Mouse (Mus musculus): Measurements from ENCODE around the gene Npm1. TPM values are rescaled to one million over a fixed set of nuclear protein-coding genes. Genes with fewer than 3 reads are reported as not detected.
A peak's percentile ranks its signal among the peaks of the same experiment; 100 is the strongest.

Gene Npm1
- total RNA-seq, 1 experiment, result 2,502 TPM

DNA sequence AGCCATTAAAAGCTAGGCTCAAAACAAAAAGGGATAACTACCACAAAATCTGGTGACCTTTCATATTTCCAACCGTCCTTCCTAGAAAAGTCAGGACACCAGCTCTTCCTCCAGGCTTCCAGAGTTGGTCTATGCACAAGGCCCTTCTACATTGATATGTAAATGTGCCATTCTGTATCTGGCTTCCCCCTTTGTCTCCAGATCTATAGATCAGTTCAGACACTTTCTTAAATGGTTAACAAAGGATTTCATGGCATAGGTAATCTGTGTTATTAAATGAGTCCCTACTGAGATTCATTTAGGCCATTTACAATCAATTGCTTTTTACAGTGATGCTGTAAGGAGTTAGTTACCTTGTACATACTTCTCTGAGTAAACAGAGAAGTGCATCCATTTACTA lies 16.8 kb upstream of the Npm1 start:
- TF ChIP-seq HCFC1 (IDR thresholded peaks at IDR 0.05; ENCODE audit: borderline replicate concordance, insufficient read depth, low read length) (no peak), MAFK (IDR thresholded peaks at IDR 0.05; ENCODE audit: insufficient read depth, low read depth, low read length) (no peak), CHD2 (IDR thresholded peaks at IDR 0.05; ENCODE audit: low read depth, low read length) (no peak), ZNF384 (IDR thresholded peaks at IDR 0.05; ENCODE audit: low read depth, low read length) (no peak), ZC3H11A (IDR thresholded peaks at IDR 0.05; ENCODE audit: borderline replicate concordance, low read depth, low read length) (no peak)
- Histone ChIP-seq H3K36me3 (ENCODE audit: control insufficient read depth, insufficient read depth, low read length, poor library complexity, severe bottlenecking) (no peaks in the 10 kb centered on the region), H3K9ac (ENCODE audit: insufficient read depth, low read depth, low read length, poor library complexity, severe bottlenecking) (no peak overlapping the region), H3K27ac (ENCODE audit: insufficient read depth, low read depth, low read length, poor library complexity, severe bottlenecking) (no peak overlapping the region), H3K4me3 (ENCODE audit: insufficient read depth in 1 of 2, low read depth in 1 of 2, low read length in 2 of 2, poor library complexity in 1 of 2, severe bottlenecking in 1 of 2) (no peak overlapping the region), H3K4me1 (ENCODE audit: control insufficient read depth in 2 of 2, insufficient read depth in 2 of 2, low read length in 2 of 2, poor library complexity in 1 of 2) (peaks cover 0 to 7% of the 10 kb centered on the region in 2 experiments; a peak in 1 of 4 replicates), H3K9me3 (ENCODE audit: control insufficient read depth, insufficient read depth, low read depth, low read length) (no peaks in the 10 kb centered on the region)
- DNase-seq (ENCODE audit: low read depth, low spot score), result no peak
- in situ Hi-C loops (cut with MboI; ENCODE audit: low sequenced_read_pairs in 2 of 2, unreplicated experiment in 2 of 2), result loop anchor here (5.0 to 25.0 kb wide), 5 partner anchors 372 to 542 kb away; no protein-coding TSS in a partner anchor

DNA sequence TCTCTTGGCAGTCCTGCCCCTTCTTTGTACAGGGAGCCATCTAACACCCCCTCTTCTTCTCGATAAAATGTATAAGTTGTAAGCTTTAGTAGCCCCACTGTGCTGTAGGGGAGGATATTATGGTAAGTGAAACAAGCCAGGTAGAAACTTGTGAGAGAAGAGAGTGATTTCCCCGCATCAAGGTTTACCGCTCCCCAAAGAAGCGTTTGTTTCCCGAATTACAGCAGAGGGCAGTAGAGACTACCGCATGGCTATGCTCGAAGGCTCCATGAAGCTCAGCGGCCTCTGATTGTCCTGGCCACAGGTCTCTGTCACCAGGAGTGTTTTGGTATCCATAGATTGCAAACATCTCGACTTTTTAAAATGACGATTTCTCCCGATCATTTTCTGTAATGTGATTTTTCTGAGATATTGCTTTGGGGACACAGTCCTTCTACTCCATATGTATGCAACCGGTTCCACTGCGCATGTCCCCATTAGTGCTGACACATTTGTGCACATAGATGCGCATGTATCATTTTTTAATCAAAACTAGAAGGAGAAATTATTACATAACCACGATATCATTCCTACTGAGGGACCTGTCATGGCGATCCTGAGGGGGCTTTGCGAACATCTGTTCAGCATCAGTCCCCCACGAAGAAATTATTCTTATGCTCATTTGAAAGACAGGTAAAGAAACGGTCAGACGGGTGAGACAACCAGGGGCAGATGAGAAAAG lies 13.7 kb upstream of the Npm1 start:
- DNase-seq (ENCODE audit: low read depth, low spot score), result no peak
- in situ Hi-C loops (cut with MboI; ENCODE audit: low sequenced_read_pairs in 2 of 2, unreplicated experiment in 2 of 2), result loop anchor here (5.0 to 25.0 kb wide), 5 partner anchors 376 to 546 kb away; no protein-coding TSS in a partner anchor
- H3K36me3 ChIP-seq (ENCODE audit: control insufficient read depth, insufficient read depth, low read length, poor library complexity, severe bottlenecking), result no peaks in the 10 kb centered on the region
- peaks cover 0 to 7% of the 10 kb centered on the region in 2 experiments; a peak in 1 of 4 replicates for H3K4me1 ChIP-seq (ENCODE audit: control insufficient read depth in 2 of 2, insufficient read depth in 2 of 2, low read length in 2 of 2, poor library complexity in 1 of 2)
- H3K4me3 ChIP-seq (ENCODE audit: insufficient read depth in 1 of 2, low read depth in 1 of 2, low read length in 2 of 2, poor library complexity in 1 of 2, severe bottlenecking in 1 of 2), result no peak overlapping the region
- TF ChIP-seq MAFK (IDR thresholded peaks at IDR 0.05; ENCODE audit: insufficient read depth, low read depth, low read length) (no peak), ZC3H11A (IDR thresholded peaks at IDR 0.05; ENCODE audit: borderline replicate concordance, low read depth, low read length) (peak; percentile 98)
- no peaks in the 10 kb centered on the region for H3K9me3 ChIP-seq (ENCODE audit: control insufficient read depth, insufficient read depth, low read depth, low read length)
- H3K27ac ChIP-seq (ENCODE audit: insufficient read depth, low read depth, low read length, poor library complexity, severe bottlenecking), result no peak overlapping the region
- H3K9ac ChIP-seq (ENCODE audit: insufficient read depth, low read depth, low read length, poor library complexity, severe bottlenecking), result no peak overlapping the region

DNA sequence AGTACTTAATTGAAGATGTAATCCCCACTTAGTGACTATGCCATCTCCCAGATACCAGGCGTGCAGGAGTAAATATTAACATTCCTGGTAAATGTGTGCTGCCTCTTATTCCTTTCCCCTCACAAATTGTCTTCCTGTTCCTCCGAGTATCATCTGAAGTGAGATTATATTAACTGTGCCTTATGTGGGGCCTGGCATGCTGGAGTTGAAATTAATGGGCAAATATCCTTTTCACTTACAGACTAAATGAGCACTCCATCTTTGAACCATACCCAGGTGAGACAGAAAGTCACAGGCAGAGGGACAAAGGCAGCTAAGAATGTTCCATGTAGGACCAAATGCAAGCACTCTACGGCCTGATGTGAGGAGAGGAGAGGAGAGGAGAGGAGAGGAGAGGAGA lies 12.8 kb upstream of the Npm1 start:
- in situ Hi-C loops (cut with MboI; ENCODE audit: low sequenced_read_pairs in 2 of 2, unreplicated experiment in 2 of 2), result loop anchor here (5.0 to 25.0 kb wide), 5 partner anchors 377 to 547 kb away; no protein-coding TSS in a partner anchor
- no peak for DNase-seq (ENCODE audit: low read depth, low spot score)

DNA sequence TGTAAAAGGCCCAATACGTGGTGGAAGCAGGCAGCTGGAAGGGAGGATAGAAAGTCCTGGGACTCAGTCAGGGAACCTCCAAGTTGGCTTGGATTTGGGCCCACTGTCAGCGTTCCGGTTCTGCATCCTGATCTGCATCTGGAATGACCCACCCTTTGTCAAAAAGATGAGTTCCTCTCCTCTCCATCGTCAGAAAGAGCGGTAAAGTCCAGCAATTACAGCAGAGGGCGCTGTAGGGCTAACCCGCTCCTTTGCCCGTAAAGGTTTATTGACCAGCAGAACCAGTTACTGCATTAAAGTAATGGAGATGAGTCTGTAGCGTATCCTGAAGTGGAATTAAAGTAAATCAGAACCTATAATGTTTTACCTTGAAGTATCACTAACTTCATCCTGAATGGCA lies 7.5 kb upstream of the Npm1 start:
- Histone ChIP-seq H3K36me3 (ENCODE audit: control insufficient read depth, insufficient read depth, low read length, poor library complexity, severe bottlenecking) (no peaks in the 10 kb centered on the region), H3K4me3 (ENCODE audit: insufficient read depth in 1 of 2, low read depth in 1 of 2, low read length in 2 of 2, poor library complexity in 1 of 2, severe bottlenecking in 1 of 2) (no peak overlapping the region), H3K27ac (ENCODE audit: insufficient read depth, low read depth, low read length, poor library complexity, severe bottlenecking) (no peak overlapping the region), H3K9me3 (ENCODE audit: control insufficient read depth, insufficient read depth, low read depth, low read length) (no peaks in the 10 kb centered on the region), H3K9ac (ENCODE audit: insufficient read depth, low read depth, low read length, poor library complexity, severe bottlenecking) (no peak overlapping the region), H3K4me1 (ENCODE audit: control insufficient read depth in 2 of 2, insufficient read depth in 2 of 2, low read length in 2 of 2, poor library complexity in 1 of 2) (0 out of 4 replicates have a peak, but pooled peaks cover 0 to 2% of the 10 kb centered on the region in 2 experiments)
- TF ChIP-seq HCFC1 (IDR thresholded peaks at IDR 0.05; ENCODE audit: borderline replicate concordance, insufficient read depth, low read length), result no peak
- peak; percentile 80; the same call in 1 of the 2 replicates for TF ChIP-seq ZC3H11A (IDR thresholded peaks at IDR 0.05; ENCODE audit: borderline replicate concordance, low read depth, low read length)
- TF ChIP-seq CHD2 (IDR thresholded peaks at IDR 0.05; ENCODE audit: low read depth, low read length), result no peak
- TF ChIP-seq MAFK (IDR thresholded peaks at IDR 0.05; ENCODE audit: insufficient read depth, low read depth, low read length), result no peak
- no peak for TF ChIP-seq ZNF384 (IDR thresholded peaks at IDR 0.05; ENCODE audit: low read depth, low read length)
- DNase-seq (ENCODE audit: low read depth, low spot score), result no peak
- in situ Hi-C loops (cut with MboI; ENCODE audit: low sequenced_read_pairs in 2 of 2, unreplicated experiment in 2 of 2), result no loop called here

More for the DNA sequence above, 12.8 kb upstream of the Npm1 start:
- H3K4me1 ChIP-seq (ENCODE audit: control insufficient read depth in 2 of 2, insufficient read depth in 2 of 2, low read length in 2 of 2, poor library complexity in 1 of 2), result peaks cover 0 to 7% of the 10 kb centered on the region in 2 experiments; a peak in 1 of 4 replicates
- H3K9me3 ChIP-seq (ENCODE audit: control insufficient read depth, insufficient read depth, low read depth, low read length), result no peaks in the 10 kb centered on the region
- no peak overlapping the region for H3K27ac ChIP-seq (ENCODE audit: insufficient read depth, low read depth, low read length, poor library complexity, severe bottlenecking)
- no peaks in the 10 kb centered on the region for H3K36me3 ChIP-seq (ENCODE audit: control insufficient read depth, insufficient read depth, low read length, poor library complexity, severe bottlenecking)
- TF ChIP-seq CHD2 (IDR thresholded peaks at IDR 0.05; ENCODE audit: low read depth, low read length) (no peak), MAFK (IDR thresholded peaks at IDR 0.05; ENCODE audit: insufficient read depth, low read depth, low read length) (no peak), ZC3H11A (IDR thresholded peaks at IDR 0.05; ENCODE audit: borderline replicate concordance, low read depth, low read length) (no peak), HCFC1 (IDR thresholded peaks at IDR 0.05; ENCODE audit: borderline replicate concordance, insufficient read depth, low read length) (no peak), ZNF384 (IDR thresholded peaks at IDR 0.05; ENCODE audit: low read depth, low read length) (no peak)
- H3K4me3 ChIP-seq (ENCODE audit: insufficient read depth in 1 of 2, low read depth in 1 of 2, low read length in 2 of 2, poor library complexity in 1 of 2, severe bottlenecking in 1 of 2), result no peak overlapping the region
- no peak overlapping the region for H3K9ac ChIP-seq (ENCODE audit: insufficient read depth, low read depth, low read length, poor library complexity, severe bottlenecking)

Measured in ES-E14 (cell line).